Mouse (Mus musculus) hindbrain, embryonic 13.5 days (tissue): ENCODE results near the gene Prkcb. TPM values are rescaled to one million over a fixed set of nuclear protein-coding genes. Genes with fewer than 3 reads are reported as not detected.
A peak's percentile ranks its signal among the peaks of the same experiment; 100 is the strongest.

ENCODE experiments used
- ATAC-seq: fragments of 200-750 bp; cut with Nextera tagmentation; 2 replicates; pipeline ENCODE4 v1.8.0; 2017; ENCODE audit warnings: moderate TSS enrichment; ENCODE audit not compliant: low FRiP score
- H3K27ac ChIP-seq: fragments of 300-500 bp; sonication (generic); 2 replicates; pipeline ENCODE4 v1.5.1; 2015; ENCODE audit warnings: inconsistent platforms, mild to moderate bottlenecking, moderate library complexity
- H3K27me3 ChIP-seq: fragments of 300-500 bp; sonication (generic); 2 replicates; pipeline ENCODE4 v1.6.1; 2015; ENCODE audit warnings: mild to moderate bottlenecking, inconsistent platforms
- H3K36me3 ChIP-seq: fragments of 300-500 bp; sonication (generic); 2 replicates; pipeline ENCODE4 v1.6.1; 2015; ENCODE audit warnings: mild to moderate bottlenecking, inconsistent platforms
- H3K4me1 ChIP-seq: fragments of 300-500 bp; sonication (generic); replicated peaks from 2 replicates; pipeline ENCODE4 v1.6.1; 2015; ENCODE audit warnings: inconsistent platforms
- H3K4me2 ChIP-seq: fragments of 300-500 bp; sonication (generic); 2 replicates; pipeline ENCODE4 v1.6.1; 2015; ENCODE audit warnings: inconsistent platforms, mild to moderate bottlenecking, moderate library complexity
- H3K4me3 ChIP-seq: fragments of 300-500 bp; sonication (generic); 2 replicates; pipeline ENCODE4 v1.5.1; 2015; ENCODE audit warnings: mild to moderate bottlenecking, inconsistent platforms
- H3K9ac ChIP-seq: fragments of 300-500 bp; sonication (generic); 2 replicates; pipeline ENCODE4 v1.6.1; 2015; ENCODE audit warnings: mild to moderate bottlenecking, inconsistent platforms
- H3K9me3 ChIP-seq: fragments of 300-500 bp; sonication (generic); 2 replicates; pipeline ENCODE4 v1.6.1; 2016; ENCODE audit warnings: inconsistent platforms
- WGBS: fragments of 180-500 bp; shearing (Covaris S2); methylation state at CpG from one replicate; pipeline ENCODE4 v1.1.7; 2015; 5-methylcytosine and 5-hydroxymethylcytosine counted together
- polyA plus RNA-seq: library from polyadenylated mRNA; unstranded; fragments of >200 nt; fragmentation: Nextera tagmentation; extraction: Ambion mirVana; gene quantifications from 2 replicates; pipeline ENCODE4 v1.2.1, GENCODE M21; 2015

The Prkcb gene
- polyA plus RNA-seq, 1 experiment from 2014 or later = 58.1 TPM

DNA sequence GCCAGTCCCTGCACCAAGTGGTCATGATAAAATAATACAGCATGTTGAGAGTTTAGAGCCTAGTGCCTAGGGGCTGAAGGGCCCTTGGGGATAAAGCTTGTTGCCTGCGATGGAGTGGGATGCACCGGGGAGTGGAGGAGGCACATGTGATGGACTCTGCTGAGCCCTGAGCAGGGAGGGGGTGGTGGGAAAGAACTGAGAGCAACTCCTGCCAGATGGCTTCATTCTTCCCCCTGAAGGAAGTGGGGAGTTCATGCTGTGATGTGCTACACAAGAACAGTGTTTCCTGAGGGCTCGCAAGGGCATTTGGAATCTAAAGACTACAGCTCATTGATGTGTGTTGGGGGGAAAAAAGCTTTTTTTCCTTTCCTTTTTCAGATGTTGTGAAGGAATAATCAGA lies 49.5 kb downstream of the Prkcb start:
- no peak for ATAC-seq
- no peaks in the 10 kb centered on the region for H3K36me3 ChIP-seq
- no peak overlapping the region for H3K4me3 ChIP-seq
- peaks cover 16% of the 10 kb centered on the region for H3K4me1 ChIP-seq
- 53% methylated on average over 3 of the region's 3 CpGs for WGBS
- H3K4me2 ChIP-seq = no peak overlapping the region
- no peaks in the 10 kb centered on the region for H3K9me3 ChIP-seq
- no peak overlapping the region for H3K27ac ChIP-seq
- no peaks in the 10 kb centered on the region for H3K27me3 ChIP-seq
- no peak overlapping the region for H3K9ac ChIP-seq

DNA sequence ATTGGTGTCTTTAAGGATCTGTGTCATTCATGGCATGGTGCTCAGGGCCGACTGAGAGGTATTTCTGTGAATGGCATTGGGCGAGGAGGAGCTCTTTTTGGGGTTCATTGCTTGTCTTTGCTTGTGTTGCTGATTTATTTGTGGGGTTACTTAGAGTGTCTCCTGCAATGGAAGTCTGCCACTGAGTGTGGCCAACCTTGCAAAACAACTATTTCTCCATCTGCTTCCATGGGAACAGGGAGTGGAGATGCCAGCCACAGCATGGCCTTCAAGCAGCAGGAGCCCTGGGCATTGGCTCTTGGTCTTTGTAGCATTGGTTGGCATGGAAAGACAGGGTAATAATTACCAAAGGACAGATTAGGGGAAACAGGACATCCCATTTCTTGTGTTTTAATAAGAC lies 50.9 kb downstream of the Prkcb start:
- 89% methylated on average over 2 of the region's 2 CpGs for WGBS
- Histone ChIP-seq H3K36me3 (no peaks in the 10 kb centered on the region), H3K9me3 (no peaks in the 10 kb centered on the region), H3K27me3 (no peaks in the 10 kb centered on the region), H3K4me3 (no peak overlapping the region), H3K9ac (no peak overlapping the region), H3K4me2 (no peak overlapping the region), H3K4me1 (peaks cover 6% of the 10 kb centered on the region), H3K27ac (no peak overlapping the region)
- no peak for ATAC-seq

DNA sequence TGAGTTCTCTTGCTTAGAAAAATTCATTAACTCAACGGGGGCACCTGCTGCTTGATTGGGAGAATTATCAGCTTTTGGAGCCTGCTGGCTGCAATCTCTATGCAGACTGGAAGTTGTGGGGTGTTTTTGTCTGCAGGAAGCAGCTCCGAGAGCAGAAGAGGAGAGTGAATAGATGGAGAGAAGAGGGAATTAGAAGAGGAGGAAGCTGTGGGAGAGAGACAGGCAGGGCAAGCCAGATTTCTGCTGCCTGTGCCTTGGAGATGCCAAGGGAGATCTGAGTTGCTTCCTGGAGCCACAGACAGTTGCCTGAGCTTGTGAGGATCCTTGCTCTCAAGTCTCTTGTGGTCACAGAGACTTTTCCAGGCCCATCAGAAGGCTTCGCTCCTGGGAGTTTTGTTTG lies 53.3 kb downstream of the Prkcb start:
- Histone ChIP-seq H3K27me3 (no peaks in the 10 kb centered on the region), H3K9ac (no peak overlapping the region), H3K27ac (no peak overlapping the region), H3K9me3 (no peaks in the 10 kb centered on the region), H3K4me1 (peaks cover 11% of the 10 kb centered on the region), H3K4me3 (no peak overlapping the region), H3K4me2 (no peak overlapping the region), H3K36me3 (no peaks in the 10 kb centered on the region)
- ATAC-seq = no peak
- 78% methylated on average over 3 of the region's 3 CpGs for WGBS

DNA sequence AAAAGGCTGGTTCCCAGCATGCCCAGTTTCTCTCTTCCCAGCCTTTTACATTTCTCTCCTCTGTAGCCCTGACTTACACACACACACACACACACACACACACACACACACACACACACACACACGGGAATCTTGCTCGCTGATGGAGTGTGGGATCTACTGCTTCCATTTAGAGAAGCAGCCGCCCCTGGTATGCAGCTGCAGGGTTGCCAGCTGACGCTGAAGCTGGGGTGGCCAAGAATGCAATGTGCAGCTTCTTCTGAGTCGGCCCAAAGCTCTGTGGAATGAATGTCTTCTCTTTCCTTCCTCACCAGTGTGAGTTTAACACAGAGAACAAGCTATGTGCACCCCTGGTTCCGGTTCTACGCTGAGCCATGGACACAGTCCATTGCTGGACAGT lies 56.1 kb downstream of the Prkcb start:
- Histone ChIP-seq H3K4me3 (no peak overlapping the region), H3K9ac (no peak overlapping the region), H3K9me3 (no peaks in the 10 kb centered on the region), H3K4me2 (no peak overlapping the region), H3K27me3 (no peaks in the 10 kb centered on the region), H3K36me3 (no peaks in the 10 kb centered on the region), H3K27ac (no peak overlapping the region), H3K4me1 (peaks cover 23% of the 10 kb centered on the region)
- 74% methylated on average over 7 of the region's 7 CpGs for WGBS
- ATAC-seq = no peak

DNA sequence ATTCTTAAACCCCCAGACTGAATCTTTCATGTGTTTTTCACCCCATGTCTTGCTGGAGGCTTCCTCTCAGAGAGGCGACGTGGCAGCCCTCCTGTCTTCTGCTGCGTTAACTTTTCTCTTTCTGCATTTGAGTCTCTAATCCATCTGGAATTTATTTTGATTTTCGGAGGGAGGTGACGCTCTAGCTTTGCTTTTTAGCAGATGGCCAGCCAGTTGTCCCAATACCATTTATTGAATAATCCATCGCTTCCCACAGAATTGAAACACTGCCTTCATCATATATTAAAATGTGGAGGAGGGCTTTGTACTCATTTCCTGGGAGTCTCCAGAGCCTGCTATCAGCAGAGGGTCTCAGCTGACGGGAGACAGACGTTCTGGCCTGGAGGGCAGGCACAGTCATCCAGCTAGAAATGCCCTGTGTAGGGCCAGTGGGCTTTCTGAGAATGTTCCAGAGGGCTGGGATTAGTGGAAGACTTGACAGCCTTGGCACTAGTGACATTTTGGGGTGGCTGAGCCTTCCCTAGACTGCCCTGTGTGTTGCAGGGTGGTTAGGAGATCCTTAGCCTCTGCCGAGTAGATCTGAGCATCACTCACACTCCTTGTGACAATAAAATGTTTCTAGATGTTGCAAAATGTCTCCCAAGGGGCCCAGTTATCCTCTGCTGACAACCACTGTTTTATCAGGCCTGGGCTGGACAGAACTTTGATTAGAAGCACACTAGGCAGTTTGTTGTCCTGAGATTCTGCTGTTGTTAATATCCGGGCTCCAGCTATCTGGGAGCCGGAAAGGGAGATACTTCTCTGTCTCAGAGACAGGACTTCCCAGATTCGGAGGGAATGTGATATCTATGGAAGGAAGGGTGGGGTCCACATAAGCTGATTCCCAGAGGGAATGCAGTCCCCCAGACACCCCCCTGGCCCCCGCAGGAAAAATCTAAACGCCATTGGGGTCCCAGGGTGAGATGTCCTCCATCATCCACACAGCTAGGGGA lies 58.0 kb downstream of the Prkcb start:
- peaks cover 26% of the 10 kb centered on the region for H3K4me1 ChIP-seq
- H3K4me2 ChIP-seq = no peak overlapping the region
- ATAC-seq = no peak
- 70% methylated on average over 14 of the region's 14 CpGs for WGBS
- H3K9me3 ChIP-seq = no peaks in the 10 kb centered on the region
- no peak overlapping the region for H3K4me3 ChIP-seq
- H3K36me3 ChIP-seq = no peaks in the 10 kb centered on the region
- H3K27me3 ChIP-seq = 0 out of 2 replicates have a peak, but pooled peaks cover 4% of the 10 kb centered on the region
- 0 out of 2 replicates have a peak overlapping the region, but pooled peaks have one; percentile 8 for H3K9ac ChIP-seq
- peak overlapping the region; percentile 67 for H3K27ac ChIP-seq

DNA sequence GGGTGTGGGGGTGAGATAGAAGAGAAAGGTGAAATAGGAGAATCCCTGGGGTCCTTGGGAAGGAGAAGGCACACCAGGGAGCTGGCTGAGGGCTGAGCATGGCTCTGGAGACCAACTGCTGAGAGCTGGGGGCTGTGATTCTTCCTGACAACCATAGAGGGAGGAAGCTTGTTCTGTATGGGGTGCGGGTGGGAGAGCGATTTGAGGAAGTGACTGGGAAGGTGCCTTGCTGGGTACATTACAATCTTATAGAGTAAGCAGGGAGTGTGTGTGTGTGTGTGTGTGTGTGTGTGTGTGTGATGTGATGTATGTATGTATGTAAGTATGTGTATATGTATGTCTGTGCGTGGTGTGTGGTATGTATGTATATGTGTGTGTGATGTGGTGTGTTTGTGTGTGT lies 58.9 kb downstream of the Prkcb start:
- 87% methylated on average over 3 of the region's 3 CpGs for WGBS
- Histone ChIP-seq H3K9me3 (no peaks in the 10 kb centered on the region), H3K4me2 (no peak overlapping the region), H3K36me3 (no peaks in the 10 kb centered on the region), H3K4me1 (peaks cover 26% of the 10 kb centered on the region), H3K27ac (peak overlapping the region; percentile 67; the same call in 1 of the 2 replicates), H3K27me3 (0 out of 2 replicates have a peak, but pooled peaks cover 4% of the 10 kb centered on the region), H3K9ac (no peak overlapping the region), H3K4me3 (no peak overlapping the region)
- ATAC-seq = no peak

DNA sequence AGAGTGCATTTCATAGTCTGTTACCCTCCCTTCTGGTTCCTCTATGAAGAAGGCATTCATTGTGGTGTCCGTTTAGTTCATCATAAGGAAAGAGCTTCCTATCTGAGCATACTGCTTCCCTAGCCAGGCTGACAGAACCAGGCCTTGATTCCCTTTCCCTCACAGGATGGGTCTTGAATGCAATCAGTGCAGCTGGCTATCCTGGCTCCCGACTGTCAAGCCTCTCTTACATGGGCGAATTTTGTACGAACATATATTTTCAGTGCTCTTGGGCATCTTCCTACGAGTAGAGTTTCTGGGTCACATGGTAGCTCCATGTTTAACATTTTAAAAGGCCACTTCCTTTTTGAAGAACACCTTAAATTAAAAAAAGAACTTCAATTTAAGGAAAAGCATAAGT lies 61.4 kb downstream of the Prkcb start:
- WGBS = 89% methylated on average over 5 of the region's 5 CpGs
- Histone ChIP-seq H3K9me3 (no peaks in the 10 kb centered on the region), H3K4me3 (no peak overlapping the region), H3K27me3 (0 out of 2 replicates have a peak, but pooled peaks cover 4% of the 10 kb centered on the region), H3K4me2 (no peak overlapping the region), H3K36me3 (no peaks in the 10 kb centered on the region), H3K4me1 (peaks cover 39% of the 10 kb centered on the region), H3K9ac (no peak overlapping the region), H3K27ac (no peak overlapping the region)
- no peak for ATAC-seq

DNA sequence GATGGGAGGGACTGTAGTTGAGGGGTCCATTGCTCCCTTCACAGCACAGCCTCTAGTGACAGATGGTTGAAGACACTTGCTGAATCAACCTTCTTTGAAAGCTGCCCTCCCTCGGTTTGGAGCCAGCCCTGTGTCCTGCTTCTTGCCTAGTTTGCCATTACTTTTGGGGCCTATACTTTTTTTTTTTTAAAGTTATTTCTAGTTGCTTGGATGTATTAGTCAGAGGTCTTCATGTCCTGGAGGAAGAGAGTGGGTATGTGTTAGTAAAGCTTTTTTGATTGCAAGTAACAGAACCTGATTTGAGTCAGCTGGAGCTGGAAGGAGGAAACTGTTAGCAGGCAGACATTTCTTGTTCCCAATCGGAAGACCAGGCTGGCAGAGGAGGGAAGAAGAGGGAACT lies 62.2 kb downstream of the Prkcb start:
- H3K27ac ChIP-seq = no peak overlapping the region
- no peak for ATAC-seq
- H3K4me2 ChIP-seq = no peak overlapping the region
- peaks cover 39% of the 10 kb centered on the region for H3K4me1 ChIP-seq
- 0 out of 2 replicates have a peak, but pooled peaks cover 4% of the 10 kb centered on the region for H3K27me3 ChIP-seq
- no peaks in the 10 kb centered on the region for H3K9me3 ChIP-seq
- no peak overlapping the region for H3K9ac ChIP-seq
- H3K36me3 ChIP-seq = no peaks in the 10 kb centered on the region
- WGBS = 75% methylated on average over 2 of the region's 2 CpGs
- H3K4me3 ChIP-seq = no peak overlapping the region

DNA sequence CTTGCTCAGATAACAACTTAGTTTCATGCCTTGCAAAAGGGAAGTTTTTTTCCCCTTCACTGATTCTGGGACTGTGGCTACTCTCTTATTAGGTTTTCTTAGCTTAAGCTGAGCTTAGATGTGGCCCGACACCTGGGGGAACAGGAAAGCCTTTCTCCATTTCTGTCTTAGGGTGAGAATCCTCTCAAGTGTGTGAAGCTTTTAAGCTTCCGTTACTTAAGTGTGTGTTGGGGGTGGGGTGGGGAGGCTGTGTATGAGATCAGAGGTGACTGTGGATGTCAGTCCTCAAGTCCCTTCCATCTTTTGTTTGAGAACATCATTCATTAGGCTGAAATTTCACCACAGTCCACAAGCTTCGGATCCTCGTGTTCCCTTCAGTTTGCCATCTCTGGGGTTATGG lies 63.3 kb downstream of the Prkcb start:
- H3K9me3 ChIP-seq = no peaks in the 10 kb centered on the region
- no peaks in the 10 kb centered on the region for H3K36me3 ChIP-seq
- 88% methylated on average over 4 of the region's 4 CpGs for WGBS
- no peak overlapping the region for H3K4me3 ChIP-seq
- peak overlapping the region; percentile 81; the same call in 1 of the 2 replicates for H3K27ac ChIP-seq
- no peak overlapping the region for H3K4me2 ChIP-seq
- H3K9ac ChIP-seq = no peak overlapping the region
- no peak for ATAC-seq
- H3K4me1 ChIP-seq = peaks cover 33% of the 10 kb centered on the region
- H3K27me3 ChIP-seq = 0 out of 2 replicates have a peak, but pooled peaks cover 4% of the 10 kb centered on the region

DNA sequence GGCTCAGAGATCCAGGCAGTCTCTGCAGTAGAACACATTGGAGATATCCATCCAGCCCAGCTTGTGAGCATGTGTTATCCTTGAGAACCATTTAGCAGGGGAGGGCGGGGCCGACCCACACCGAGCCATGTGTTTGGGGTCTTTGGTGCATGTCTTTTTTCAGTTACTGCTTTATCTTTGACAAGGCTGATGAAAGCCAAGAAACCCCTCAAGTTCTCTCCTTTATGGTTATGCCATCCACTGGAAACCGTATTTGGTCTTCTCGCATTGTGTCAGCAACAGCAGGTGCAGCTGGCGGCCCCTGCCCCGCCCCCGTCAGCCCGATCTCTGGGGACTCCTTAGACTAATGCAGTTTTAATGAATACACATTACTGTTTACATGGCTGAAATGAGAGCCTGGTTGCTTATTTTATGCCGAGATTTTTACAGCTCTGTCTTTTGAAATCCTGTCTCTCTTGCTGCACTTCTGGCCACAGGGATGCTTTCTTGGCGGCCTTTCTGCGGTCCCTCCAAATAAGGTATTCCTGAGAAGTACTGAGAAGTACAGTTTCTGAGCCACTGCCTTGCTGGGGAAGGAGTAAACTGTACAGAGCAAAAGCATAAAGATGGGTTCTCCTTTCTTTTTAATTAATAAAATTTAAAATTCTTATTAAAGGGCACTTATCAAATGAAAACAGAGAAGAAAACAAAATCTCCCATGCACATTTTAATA lies 64.2 kb downstream of the Prkcb start:
- H3K9me3 ChIP-seq = no peaks in the 10 kb centered on the region
- 0 out of 2 replicates have a peak, but pooled peaks cover 4% of the 10 kb centered on the region for H3K27me3 ChIP-seq
- H3K9ac ChIP-seq = no peak overlapping the region; the same call in 1 of the 2 replicates
- ATAC-seq = peak; percentile 86
- H3K4me3 ChIP-seq = no peak overlapping the region
- no peaks in the 10 kb centered on the region for H3K36me3 ChIP-seq
- peak overlapping the region; percentile 37 for H3K4me2 ChIP-seq
- 31% methylated on average over 12 of the region's 12 CpGs for WGBS
- H3K27ac ChIP-seq = peak overlapping the region; percentile 81
- H3K4me1 ChIP-seq = peaks cover 34% of the 10 kb centered on the region

DNA sequence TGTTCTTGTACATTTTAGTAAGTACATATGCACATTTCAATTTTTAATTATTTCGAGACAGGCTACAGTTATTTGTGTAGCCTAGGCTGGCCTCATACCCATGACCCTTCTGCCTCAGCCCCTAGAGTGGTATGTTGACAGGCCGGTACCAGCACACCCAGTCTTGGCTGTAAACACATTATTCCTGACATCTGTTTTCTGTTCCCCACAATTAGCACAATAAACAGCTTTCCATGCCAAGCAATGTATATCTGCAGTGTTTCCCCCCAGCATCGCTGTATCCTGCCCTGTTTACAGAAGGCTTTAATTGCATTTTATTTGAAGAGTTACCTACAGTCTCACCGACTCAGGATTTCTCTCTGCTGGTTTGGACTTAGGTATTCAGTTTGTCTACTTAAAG lies 64.8 kb downstream of the Prkcb start:
- Histone ChIP-seq H3K27ac (peak overlapping the region; percentile 67; the same call in 1 of the 2 replicates), H3K9me3 (no peaks in the 10 kb centered on the region), H3K9ac (no peak overlapping the region), H3K4me2 (no peak overlapping the region), H3K4me3 (no peak overlapping the region), H3K27me3 (0 out of 2 replicates have a peak, but pooled peaks cover 4% of the 10 kb centered on the region), H3K4me1 (peaks cover 34% of the 10 kb centered on the region), H3K36me3 (no peaks in the 10 kb centered on the region)
- ATAC-seq = no peak
- WGBS = 53% methylated on average over 4 of the region's 4 CpGs

DNA sequence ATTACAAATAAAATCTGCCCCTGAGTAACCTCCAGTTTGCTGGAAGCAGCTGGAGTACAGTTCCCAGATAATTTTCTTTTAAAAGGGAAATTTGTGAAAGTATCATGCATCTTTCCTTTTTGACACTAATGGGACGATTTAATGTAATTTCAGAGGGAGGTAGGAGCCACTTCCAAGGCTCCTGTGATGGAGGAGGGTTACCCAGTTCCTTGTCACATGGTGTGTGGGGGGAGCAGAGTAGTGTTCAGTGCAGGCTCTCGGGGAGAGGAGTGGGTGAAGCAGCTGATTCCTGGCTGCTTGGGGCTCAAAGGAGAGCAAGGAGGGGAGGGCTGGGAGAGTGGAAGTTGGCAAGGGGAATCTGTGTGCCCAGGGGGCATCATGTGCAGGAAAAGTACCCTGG lies 68.4 kb downstream of the Prkcb start:
- Histone ChIP-seq H3K4me3 (no peak overlapping the region), H3K9ac (no peak overlapping the region), H3K9me3 (0 out of 2 replicates have a peak, but pooled peaks cover 4% of the 10 kb centered on the region), H3K27me3 (no peaks in the 10 kb centered on the region), H3K27ac (no peak overlapping the region), H3K4me2 (no peak overlapping the region), H3K4me1 (peaks cover 29% of the 10 kb centered on the region), H3K36me3 (no peaks in the 10 kb centered on the region)
- 44% methylated on average over 2 of the region's 2 CpGs for WGBS
- no peak for ATAC-seq
